Mouse (Mus musculus) midbrain, embryonic 11.5 days (tissue): Measurements from ENCODE around the gene Rin2. TPM values are rescaled to one million over a fixed set of nuclear protein-coding genes. Genes with fewer than 3 reads are reported as not detected.

Source experiments
- ATAC-seq: fragments of 200-750 bp; cut with Nextera tagmentation; 2 replicates; pipeline ENCODE4 v1.8.0; 2017; ENCODE audit warnings: moderate TSS enrichment, moderate library complexity; ENCODE audit not compliant: low FRiP score
- DNase-seq: peaks from one replicate; pipeline ENCODE4 v3.0.0; 2015; ENCODE audit warnings: low spot score; ENCODE audit errors: missing footprints
- H3K27ac ChIP-seq: fragments of 300-500 bp; sonication (generic); 2 replicates; pipeline ENCODE4 v1.5.1; 2014; ENCODE audit warnings: low read depth, low read length
- H3K27me3 ChIP-seq: fragments of 300-500 bp; sonication (generic); 2 replicates; pipeline ENCODE4 v1.6.1; 2014; ENCODE audit warnings: mild to moderate bottlenecking, low read length, moderate library complexity, mixed read lengths; ENCODE audit not compliant: control insufficient read depth, insufficient read depth
- H3K36me3 ChIP-seq: fragments of 300-500 bp; sonication (generic); 2 replicates; pipeline ENCODE4 v1.6.1; 2014; ENCODE audit warnings: mild to moderate bottlenecking, low read length, moderate library complexity, mixed read lengths; ENCODE audit not compliant: control insufficient read depth, insufficient read depth
- H3K4me1 ChIP-seq: fragments of 300-500 bp; sonication (generic); 2 replicates; pipeline ENCODE4 v1.6.1; 2014; ENCODE audit warnings: low read length; ENCODE audit not compliant: control insufficient read depth, insufficient read depth
- H3K4me2 ChIP-seq: fragments of 300-500 bp; sonication (generic); 2 replicates; pipeline ENCODE4 v1.6.1; 2014; ENCODE audit warnings: mild to moderate bottlenecking, moderate library complexity
- H3K4me3 ChIP-seq: fragments of 300-500 bp; sonication (generic); 2 replicates; pipeline ENCODE4 v1.5.1; 2014; ENCODE audit warnings: low read depth, low read length
- H3K9ac ChIP-seq: fragments of 300-500 bp; sonication (generic); 2 replicates; pipeline ENCODE4 v1.6.1; 2014; ENCODE audit warnings: low read length
- H3K9me3 ChIP-seq: fragments of 300-500 bp; sonication (generic); 2 replicates; pipeline ENCODE4 v1.6.1; 2016; ENCODE audit warnings: low read length; ENCODE audit not compliant: control insufficient read depth
- WGBS: fragments of 180-500 bp; shearing (Covaris S2); extraction: QIAGEN DNeasy Blood & Tissue Kit; methylation state at CpG from one replicate; pipeline ENCODE4 v1.1.7; 2014; 5-methylcytosine and 5-hydroxymethylcytosine counted together
- polyA plus RNA-seq: library from polyadenylated mRNA; unstranded; fragments of >200 nt; fragmentation: Nextera tagmentation; extraction: Ambion mirVana; gene quantifications from 2 replicates; pipeline ENCODE4 v1.2.1, GENCODE M21; 2014

The Rin2 gene
- polyA plus RNA-seq, 1 experiment from 2014 or later, result 11.9 TPM

GRCm38 (mm10) chr2:145835920-145836319 lies 160.9 kb downstream of the Rin2 start:
- Histone ChIP-seq H3K36me3 (no peaks in the 10 kb centered on the region), H3K4me3 (no peak overlapping the region), H3K27me3 (no peaks in the 10 kb centered on the region), H3K4me2 (no peak overlapping the region), H3K27ac (no peak overlapping the region), H3K4me1 (peaks cover 4% of the 10 kb centered on the region; the same call in 1 of the 2 replicates), H3K9me3 (no peaks in the 10 kb centered on the region), H3K9ac (no peak overlapping the region)
- ATAC-seq (no peak), DNase-seq (peak; percentile 72)
- WGBS, result 86% methylated on average over 1 of the region's 1 CpGs

DNA sequence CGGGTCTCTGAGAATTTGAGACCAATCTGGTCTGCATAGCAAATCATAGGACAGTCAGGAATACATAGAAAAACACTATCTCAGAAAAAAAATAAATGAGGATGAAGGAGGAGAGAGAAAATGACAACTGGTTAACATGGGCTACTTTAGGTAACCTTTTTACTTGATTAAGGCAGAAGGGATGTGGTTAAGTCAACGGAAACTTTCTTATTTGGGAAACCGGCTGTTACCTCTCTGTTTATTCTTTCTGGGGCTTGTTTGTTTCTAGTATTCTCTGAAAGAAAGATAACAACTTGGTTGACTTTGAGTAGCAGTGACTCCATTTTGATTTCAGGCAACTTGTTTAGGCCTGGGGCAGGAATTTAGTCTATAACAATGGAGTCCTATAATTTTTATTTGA lies 163.7 kb downstream of the Rin2 start:
- Histone ChIP-seq H3K4me3 (no peak overlapping the region), H3K4me1 (no peaks in the 10 kb centered on the region), H3K36me3 (no peaks in the 10 kb centered on the region), H3K27ac (no peak overlapping the region), H3K9ac (no peak overlapping the region), H3K9me3 (no peaks in the 10 kb centered on the region), H3K27me3 (no peaks in the 10 kb centered on the region), H3K4me2 (no peak overlapping the region)
- DNase-seq (no peak), ATAC-seq (no peak)
- WGBS, result 89% methylated on average over 3 of the region's 3 CpGs

DNA sequence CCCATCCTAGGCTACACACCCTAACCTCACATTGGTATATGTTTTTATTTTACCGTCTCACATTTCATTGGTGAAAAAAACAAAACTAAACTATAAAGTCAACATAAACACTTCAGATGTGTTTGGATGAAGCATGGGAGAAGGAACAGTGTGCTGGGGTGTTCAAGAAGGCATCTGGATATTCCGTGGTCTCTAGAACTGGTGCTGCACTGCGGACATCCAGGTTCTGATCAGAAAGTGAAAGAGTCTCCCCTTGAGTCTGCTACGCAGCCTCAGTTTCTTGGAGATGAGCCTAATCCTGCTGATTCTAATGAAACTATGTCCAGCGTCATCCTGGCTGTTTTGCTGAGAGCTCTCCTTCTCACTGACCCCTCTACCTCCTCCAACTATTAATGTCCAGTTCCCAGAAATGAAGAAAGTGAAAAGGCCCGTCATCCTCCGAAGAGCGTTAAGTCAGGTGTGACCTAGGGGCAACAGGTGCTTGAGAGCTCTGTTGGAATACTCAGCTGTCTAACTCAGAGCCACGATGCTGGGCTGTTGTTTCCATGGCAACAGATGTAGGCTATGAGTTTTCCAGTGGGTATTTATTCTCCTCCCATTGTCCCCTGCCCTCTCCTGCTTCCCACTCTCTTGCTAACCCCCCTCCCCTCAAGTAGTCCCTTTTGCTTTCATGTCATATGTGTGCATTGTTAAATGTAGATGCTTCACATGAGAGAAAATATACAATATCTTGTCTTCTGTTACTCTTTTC lies 164.7 kb downstream of the Rin2 start:
- DNase-seq (peak; percentile 78), ATAC-seq (peak; percentile 54; the same call in 1 of the 2 replicates)
- H3K9me3 ChIP-seq, result no peaks in the 10 kb centered on the region

GRCm38 (mm10) chr2:145840320-145840719 lies 165.3 kb downstream of the Rin2 start:
- DNase-seq, result peak; percentile 65
- 81% methylated on average over 3 of the region's 3 CpGs for WGBS

More for the DNA sequence above, 164.7 kb downstream of the Rin2 start:
- Histone ChIP-seq H3K4me2 (no peak overlapping the region), H3K9ac (no peak overlapping the region), H3K27me3 (no peaks in the 10 kb centered on the region), H3K27ac (no peak overlapping the region), H3K36me3 (no peaks in the 10 kb centered on the region), H3K4me3 (no peak overlapping the region), H3K4me1 (no peaks in the 10 kb centered on the region)
- WGBS, result 79% methylated on average over 9 of the region's 9 CpGs

GRCm38 (mm10) chr2:145840910-145841870 lies 166.2 kb downstream of the Rin2 start:
- Histone ChIP-seq H3K36me3 (no peaks in the 10 kb centered on the region), H3K4me2 (no peak overlapping the region), H3K9ac (no peak overlapping the region), H3K4me3 (no peak overlapping the region), H3K9me3 (no peaks in the 10 kb centered on the region), H3K27ac (no peak overlapping the region), H3K27me3 (no peaks in the 10 kb centered on the region), H3K4me1 (no peaks in the 10 kb centered on the region)
- WGBS, result 88% methylated on average over 12 of the region's 12 CpGs
- DNase-seq (no peak), ATAC-seq (no peak)

More at GRCm38 (mm10) chr2:145840320-145840719, 165.3 kb downstream of the Rin2 start:
- Histone ChIP-seq H3K9me3 (no peaks in the 10 kb centered on the region), H3K4me1 (no peaks in the 10 kb centered on the region), H3K27me3 (no peaks in the 10 kb centered on the region), H3K4me3 (no peak overlapping the region), H3K36me3 (no peaks in the 10 kb centered on the region), H3K27ac (no peak overlapping the region), H3K4me2 (no peak overlapping the region), H3K9ac (no peak overlapping the region)
- ATAC-seq, result no peak

DNA sequence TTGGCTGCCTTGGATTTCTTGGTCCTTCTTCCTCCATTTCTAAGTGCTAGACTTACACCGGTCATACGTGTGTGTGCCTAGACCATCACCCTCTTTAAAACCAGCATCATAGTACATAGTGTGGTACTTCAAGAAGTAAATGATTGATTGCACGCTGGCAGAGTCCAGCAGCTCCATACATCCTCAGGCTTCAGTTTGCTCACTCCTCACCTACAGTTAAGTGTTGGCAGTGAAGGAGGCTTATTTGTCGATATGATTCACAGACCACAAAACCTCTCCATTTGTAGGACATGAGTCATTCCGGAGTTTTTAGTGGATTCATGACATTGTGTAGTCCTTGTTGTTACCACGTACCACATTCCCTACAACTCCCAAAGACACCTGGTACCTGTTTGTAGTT lies 168.3 kb downstream of the Rin2 start:
- H3K36me3 ChIP-seq, result no peaks in the 10 kb centered on the region
- H3K9ac ChIP-seq, result no peak overlapping the region
- no peak overlapping the region for H3K4me3 ChIP-seq
- no peak for DNase-seq
- H3K4me2 ChIP-seq, result no peak overlapping the region
- no peak overlapping the region for H3K27ac ChIP-seq
- no peaks in the 10 kb centered on the region for H3K9me3 ChIP-seq
- WGBS, result 91% methylated on average over 6 of the region's 6 CpGs
- no peaks in the 10 kb centered on the region for H3K27me3 ChIP-seq
- H3K4me1 ChIP-seq, result no peaks in the 10 kb centered on the region
- ATAC-seq, result no peak

GRCm38 (mm10) chr2:145846595-145846994 lies 171.6 kb downstream of the Rin2 start:
- Histone ChIP-seq H3K27ac (no peak overlapping the region), H3K4me1 (no peaks in the 10 kb centered on the region), H3K9ac (no peak overlapping the region), H3K36me3 (no peaks in the 10 kb centered on the region), H3K4me3 (no peak overlapping the region), H3K9me3 (no peaks in the 10 kb centered on the region), H3K27me3 (no peaks in the 10 kb centered on the region), H3K4me2 (no peak overlapping the region)
- no peak for DNase-seq
- WGBS, result 87% methylated on average over 3 of the region's 3 CpGs
- no peak for ATAC-seq

DNA sequence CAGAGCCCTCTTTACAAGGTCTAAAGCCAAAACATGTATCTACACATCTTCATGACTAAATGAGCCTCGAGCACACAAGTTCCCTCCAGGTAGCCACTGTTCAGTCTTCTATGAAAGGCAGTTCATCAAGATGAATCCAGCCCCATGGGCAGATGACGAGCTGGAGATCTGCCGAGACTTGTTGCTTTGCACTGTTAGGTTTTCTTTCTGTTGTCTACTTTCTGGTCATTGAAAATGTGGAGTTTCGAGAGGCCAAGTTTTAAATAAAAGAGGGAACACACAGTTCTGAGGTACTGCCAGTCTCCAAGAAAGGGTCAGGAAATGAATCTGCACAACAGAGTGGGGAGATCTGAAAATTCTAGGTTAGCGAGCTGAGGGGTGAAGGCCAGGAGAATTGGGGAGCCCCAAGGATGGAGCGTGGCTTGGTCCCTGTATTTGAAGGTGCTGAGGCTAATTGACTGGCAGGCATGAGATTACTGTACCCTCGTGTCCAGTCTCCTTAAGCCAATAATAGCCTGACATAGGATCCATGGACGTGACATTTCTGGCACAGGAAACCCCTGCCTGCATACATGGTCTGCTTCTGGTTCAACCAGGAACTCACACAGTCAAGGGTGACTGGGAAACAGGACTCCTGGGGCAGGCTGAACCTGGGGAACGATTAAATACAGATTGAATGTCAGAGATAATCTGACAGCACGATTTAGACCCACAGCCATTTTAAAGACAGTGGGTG lies 174.3 kb downstream of the Rin2 start:
- Histone ChIP-seq H3K36me3 (no peaks in the 10 kb centered on the region), H3K27me3 (no peaks in the 10 kb centered on the region), H3K4me2 (no peak overlapping the region), H3K9me3 (no peaks in the 10 kb centered on the region), H3K27ac (no peak overlapping the region), H3K4me3 (no peak overlapping the region), H3K4me1 (no peaks in the 10 kb centered on the region), H3K9ac (no peak overlapping the region)
- DNase-seq (peak; percentile 73), ATAC-seq (no peak)
- 82% methylated on average over 10 of the region's 10 CpGs for WGBS
